Mouse (Mus musculus) kidney, postnatal 14 days (tissue): ENCODE results near the gene Zfp784.
"Not testable (repeated sequence)": the region's sequence is repeated elsewhere in the genome, so short reads cannot be mapped to it uniquely, and the experiment has no call there.

Source experiments
- DNase-seq: peaks from one replicate; pipeline ENCODE4 v3.0.0; 2022; ENCODE audit warnings: mixed read lengths

Zfp784 gene

DNA sequence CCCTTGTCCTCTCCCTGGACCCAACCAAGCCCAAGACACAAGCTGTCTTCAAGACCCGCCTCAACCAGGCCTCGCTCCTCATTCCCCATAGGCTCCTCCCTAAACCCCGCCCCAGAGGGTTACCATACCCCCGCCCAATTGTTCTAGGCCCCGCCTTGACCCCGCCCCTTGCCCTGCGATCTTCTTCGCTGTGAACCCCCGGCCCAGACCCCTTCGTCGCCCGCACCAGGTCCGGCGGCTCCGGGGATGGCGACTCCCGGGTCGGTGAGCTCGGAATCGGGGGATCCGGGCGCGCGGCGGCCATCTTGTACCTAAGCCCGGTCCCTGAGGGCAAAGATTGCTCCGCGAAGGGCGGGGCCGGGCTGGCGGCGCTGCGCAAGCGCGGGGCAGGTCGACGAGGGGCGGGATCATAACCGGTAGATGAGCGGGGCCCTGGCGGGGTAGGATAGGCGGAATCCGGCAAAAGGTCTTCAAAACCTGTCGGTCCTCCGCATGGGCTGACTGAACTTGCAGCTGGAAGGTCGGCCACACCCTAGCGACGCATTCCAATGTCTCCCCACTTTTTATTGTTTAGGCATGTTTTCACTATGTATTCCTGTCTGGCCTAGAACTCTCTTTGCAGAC is at the start of gene Zfp784:
Zfp784 (minus strand) TSS at position 338 of the 624 bp plus-strand sequence.
- peak; percentile 96 for DNase-seq

- peak; percentile 35 for DNase-seq
These were observed 49.6 kb upstream of the Zfp784 start for GRCm38 (mm10) chr7:5087886-5088285.

DNA sequence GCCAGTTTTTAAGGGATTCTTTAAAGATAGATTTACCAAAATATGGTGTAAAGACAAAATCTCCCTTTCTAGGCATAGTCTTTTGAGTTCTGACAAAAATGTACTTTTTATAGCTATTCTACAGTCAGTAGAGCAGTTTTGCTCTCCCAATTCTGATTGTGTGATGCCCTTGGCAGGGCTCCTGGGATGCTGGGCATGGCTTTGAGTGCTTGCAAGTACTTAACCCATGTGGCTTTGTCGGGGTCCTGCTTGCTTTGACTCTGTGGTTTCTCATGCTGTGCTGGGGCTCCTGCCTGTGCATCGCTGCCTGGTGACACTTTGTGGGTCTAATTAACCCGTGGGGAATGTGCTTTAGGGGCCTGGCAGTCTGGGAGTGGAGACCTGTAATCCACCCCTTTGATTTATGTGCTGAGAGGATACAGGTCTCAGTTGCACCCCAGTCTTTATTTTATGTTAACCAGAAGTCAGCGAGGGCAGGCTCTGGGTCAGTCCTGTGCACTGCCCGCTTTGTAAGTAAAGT is 48.7 kb upstream of the Zfp784 start:
- DNase-seq: no peak

GRCm38 (mm10) chr7:5085512-5085911 is 47.3 kb upstream of the Zfp784 start:
- no peak for DNase-seq

- peak; percentile 31 for DNase-seq
These were observed 45.3 kb upstream of the Zfp784 start for GRCm38 (mm10) chr7:5083325-5084105.

DNA sequence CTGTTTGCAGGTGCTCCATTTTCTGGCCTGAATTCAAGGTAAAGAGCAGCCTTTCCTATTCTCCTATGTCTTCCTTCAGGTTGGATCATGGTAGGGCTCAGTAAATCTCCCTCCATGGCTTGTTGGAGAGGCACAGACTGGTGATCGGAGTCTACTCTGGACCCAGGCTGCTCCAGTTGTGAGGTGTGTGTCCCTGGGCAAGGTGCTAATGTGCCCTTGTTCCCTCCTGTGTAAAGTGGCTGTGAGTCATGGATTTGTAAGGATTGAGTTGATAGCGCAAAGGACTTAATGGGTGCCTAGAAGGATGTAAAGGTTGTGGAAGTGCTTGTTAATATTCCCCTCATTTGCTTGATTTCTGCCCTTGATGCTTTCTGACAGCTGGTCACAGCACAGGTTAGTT is 43.7 kb upstream of the Zfp784 start:
- no peak for DNase-seq

GRCm38 (mm10) chr7:5081241-5081640 is 43.0 kb upstream of the Zfp784 start:
- no peak for DNase-seq

- no peak for DNase-seq
These were observed 42.6 kb upstream of the Zfp784 start for GRCm38 (mm10) chr7:5080815-5081214.

DNA sequence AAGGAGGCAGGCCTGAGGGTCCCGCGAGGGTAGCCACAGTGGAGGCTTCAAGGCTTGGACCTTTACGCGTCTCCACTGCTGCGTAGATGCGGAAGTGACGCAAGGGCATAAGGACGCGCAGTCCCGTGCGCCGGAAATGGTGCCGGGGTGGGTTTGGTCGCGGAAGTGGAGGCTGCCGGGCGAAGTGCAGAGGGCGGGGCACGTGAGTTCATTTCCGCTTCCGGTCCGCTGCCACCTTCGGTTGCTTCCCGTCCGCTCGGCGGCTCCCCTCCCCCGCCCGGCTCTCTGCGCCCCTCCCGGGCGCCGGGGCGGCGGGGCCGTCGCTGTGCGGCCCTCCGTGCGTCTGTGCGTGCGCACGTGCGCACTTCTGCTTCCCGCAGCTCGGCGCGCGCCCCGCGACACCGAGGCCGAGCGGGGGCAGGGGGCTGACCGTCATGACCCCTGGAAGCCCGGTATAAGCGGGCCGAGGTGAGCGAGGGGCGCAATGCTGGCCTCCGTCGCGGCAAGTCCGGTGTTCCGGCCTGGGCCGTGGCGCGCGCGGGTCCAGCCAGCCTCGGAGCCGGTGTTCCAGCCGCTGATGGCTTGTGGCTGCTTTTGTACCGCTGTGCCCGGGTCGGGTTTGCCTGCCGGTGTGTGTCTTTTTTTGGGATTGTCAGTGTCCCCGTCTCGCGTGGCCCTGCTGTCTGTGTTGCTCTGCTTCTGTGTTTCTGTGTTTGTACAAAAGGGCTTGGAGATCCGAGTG is 41.9 kb upstream of the Zfp784 start, which contains the start of gene Epn1:
Epn1 (plus strand) TSS at position 226 of the 742 bp plus-strand sequence.
- DNase-seq: peak; percentile 98

- DNase-seq: not testable (repeated sequence)
These were observed 41.2 kb upstream of the Zfp784 start for GRCm38 (mm10) chr7:5079365-5080009.

GRCm38 (mm10) chr7:5076931-5077330 is 38.7 kb upstream of the Zfp784 start:
- no peak for DNase-seq

DNA sequence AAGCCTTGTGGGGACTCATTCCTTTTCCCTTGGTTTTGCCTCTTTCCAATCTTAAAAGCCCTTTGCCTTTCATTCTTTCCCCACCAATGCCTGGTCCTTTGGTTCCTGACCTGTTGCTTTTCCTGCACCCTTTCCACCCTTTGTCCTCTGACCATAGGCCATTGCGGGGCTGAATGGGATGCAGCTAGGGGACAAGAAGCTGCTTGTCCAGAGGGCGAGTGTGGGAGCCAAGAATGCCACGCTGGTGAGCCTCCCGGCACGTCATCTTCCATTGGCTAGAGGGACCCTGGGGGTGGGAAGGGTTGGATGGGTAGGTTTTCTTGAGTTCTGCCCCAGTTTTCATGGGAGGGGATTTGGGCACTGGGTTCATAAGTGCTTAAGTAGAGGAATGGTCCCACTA is 36.7 kb upstream of the Zfp784 start:
- no peak for DNase-seq

- no peak for DNase-seq
These were observed 35.3 kb upstream of the Zfp784 start for GRCm38 (mm10) chr7:5073586-5073985.

DNA sequence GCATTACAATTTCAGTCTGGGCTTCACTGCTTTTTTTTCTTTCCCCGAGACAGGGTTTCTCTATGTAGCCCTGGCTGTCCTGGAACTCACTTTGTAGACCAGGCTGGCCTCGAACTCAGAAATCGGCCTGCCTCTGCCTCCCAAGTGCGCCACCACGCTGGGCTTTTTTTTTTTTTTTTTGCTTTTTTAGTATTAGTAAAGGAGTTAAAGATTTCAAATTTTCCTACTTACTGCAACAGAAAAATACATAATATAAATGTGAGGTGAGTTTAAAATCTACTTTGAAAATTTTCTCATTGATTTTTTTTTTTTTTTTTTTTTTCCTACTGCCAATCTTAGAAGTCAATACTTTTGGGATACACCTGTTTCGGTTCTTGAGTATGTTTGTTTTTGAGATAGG is 26.6 kb upstream of the Zfp784 start:
- DNase-seq: no peak

DNA sequence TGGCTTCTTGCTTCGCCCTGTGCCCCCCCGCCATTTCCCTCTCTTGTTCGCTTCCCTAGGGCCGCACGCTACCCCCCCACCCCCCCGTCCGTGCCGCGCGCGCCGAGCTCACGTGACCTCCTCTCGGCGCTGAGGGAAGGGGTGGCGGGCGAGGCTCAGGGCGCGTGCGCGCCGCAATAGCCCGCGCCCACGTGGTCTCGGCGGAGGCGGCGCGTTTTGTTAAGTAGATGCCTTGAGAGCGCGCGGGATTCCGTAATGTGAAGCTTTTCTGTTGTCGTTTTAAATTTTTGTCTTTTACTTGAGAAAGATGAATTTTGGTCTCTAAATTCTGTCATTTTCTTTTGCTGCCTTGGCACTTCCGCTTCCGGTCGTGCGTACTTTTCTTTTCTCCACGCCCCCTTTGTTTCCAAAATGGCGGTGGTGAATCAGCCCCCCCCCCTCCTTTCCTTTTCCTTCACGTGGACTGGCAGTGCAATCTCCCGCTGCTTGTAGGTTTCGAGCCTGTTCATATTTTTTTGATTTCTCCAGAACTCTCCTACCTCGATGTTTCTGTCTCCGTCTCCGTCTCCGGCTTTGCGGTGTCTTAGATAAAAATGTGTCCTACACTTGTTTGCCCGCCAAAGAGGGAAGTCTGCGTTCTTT is 24.2 kb upstream of the Zfp784 start:
- DNase-seq: peak; percentile 82

DNA sequence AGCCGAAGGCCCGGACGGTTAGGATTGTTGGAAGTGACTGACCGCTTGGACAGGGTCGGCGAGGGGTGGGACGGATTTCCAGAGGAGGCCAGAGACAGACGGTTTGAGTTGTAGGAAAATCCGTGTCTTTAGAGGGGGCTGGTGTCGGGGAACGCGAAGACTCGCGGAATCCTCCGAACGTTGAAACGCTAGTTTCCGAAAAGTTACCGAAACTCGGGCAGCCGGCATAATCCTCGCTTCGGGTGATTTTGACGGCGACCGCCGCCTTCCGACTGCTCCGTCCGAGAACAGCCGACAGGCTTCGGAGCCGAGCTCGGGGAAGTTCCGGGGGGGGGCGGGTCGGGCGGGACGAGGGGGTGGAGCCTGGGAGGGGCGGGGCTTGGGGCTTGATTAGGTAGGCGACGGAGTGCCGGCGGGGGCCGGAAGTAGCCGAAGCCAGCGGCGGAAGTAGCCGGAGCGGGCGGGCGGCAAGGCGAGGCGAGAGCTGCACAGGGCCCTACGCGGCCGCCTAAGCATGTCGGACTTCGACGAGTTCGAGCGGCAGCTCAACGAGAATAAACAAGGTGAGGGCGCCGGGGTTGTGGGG is 23.6 kb upstream of the Zfp784 start, which contains the start of gene U2af2:
U2af2 (plus strand) TSS at position 370 of the 586 bp plus-strand sequence.
- DNase-seq: peak; percentile 97

DNA sequence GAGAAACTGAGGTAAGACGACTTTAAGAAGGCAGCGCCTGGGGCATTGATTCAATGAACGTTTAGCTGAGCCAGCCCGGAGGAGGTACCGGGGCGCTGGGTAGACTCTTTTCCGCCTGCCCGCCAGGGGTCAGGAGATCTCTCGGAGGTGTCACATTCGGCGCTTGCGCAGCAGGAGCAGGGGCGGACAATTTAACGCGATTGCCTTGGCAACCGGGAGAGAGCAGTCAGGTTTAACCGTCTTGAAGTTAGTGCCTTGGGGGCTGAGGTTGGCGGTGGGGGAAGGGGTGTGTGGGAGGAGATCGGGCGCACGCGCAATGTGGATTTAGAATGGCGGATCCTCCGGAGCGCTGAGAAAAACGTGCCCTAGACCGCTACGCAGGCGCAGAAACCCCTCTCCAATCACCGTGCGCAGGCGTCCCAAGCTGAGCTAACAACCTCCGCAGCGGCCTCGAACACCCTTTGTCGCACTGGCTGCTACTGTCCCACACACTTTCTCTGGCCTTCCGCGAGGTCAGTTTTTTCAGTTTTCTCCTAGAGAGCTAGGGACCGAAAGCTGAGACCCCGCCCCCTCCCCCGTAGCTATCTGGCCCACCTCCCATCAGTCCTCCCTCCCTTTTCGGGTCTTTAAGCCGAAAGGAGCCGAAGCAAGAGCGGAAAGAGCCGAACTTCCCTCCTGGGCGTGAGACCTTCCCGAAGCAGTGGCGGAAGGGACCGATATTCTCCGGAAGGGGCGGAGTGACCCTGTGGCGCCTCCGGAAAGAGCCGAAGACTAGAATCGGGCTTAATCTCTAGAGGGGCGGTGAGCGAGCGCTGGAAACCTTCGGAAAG is 22.9 kb upstream of the Zfp784 start:
- peak; percentile 99 for DNase-seq

- DNase-seq: peak; percentile 89
These were observed 22.0 kb upstream of the Zfp784 start for GRCm38 (mm10) chr7:5060239-5060731.

GRCm38 (mm10) chr7:5059421-5059820 is 21.2 kb upstream of the Zfp784 start:
- DNase-seq: no peak

- DNase-seq: no peak
These were observed 20.4 kb upstream of the Zfp784 start for GRCm38 (mm10) chr7:5058631-5059030.

GRCm38 (mm10) chr7:5057804-5058203 is 19.6 kb upstream of the Zfp784 start:
- DNase-seq: peak; percentile 11
